Comparison of ENCODE assay signal across 8 mouse cellular contexts in genomic region chr19:24861276-24861611, GRCm38 (mm10). TPM values are rescaled to one million over a fixed set of nuclear protein-coding genes. Genes with fewer than 3 reads are reported as not detected.
DNase-seq lines count a peak whose midpoint lies in the region; ATAC-seq and TF ChIP-seq lines count a peak whose summit lies in the region.

No protein-coding gene starts in this region.

- no peaks in the 10 kb centered on the region for H3K36me3 ChIP-seq in lung, embryonic 15.5 days
- no peaks in the 10 kb centered on the region for H3K36me3 ChIP-seq in forebrain, embryonic 12.5 days (replicated peaks)
- H3K36me3 ChIP-seq in limb, embryonic 12.5 days: no peaks in the 10 kb centered on the region

- H3K4me3 ChIP-seq in lung, embryonic 15.5 days: peak overlapping the region; percentile 56
- peak overlapping the region; percentile 43 for H3K4me3 ChIP-seq in forebrain, embryonic 12.5 days (replicated peaks)
- peak overlapping the region; percentile 50 for H3K4me3 ChIP-seq in limb, embryonic 12.5 days (replicated peaks)
- peak overlapping the region; percentile 23 for H3K4me3 ChIP-seq in olfactory bulb, adult 2 months (ENCODE audit: insufficient read depth, low read depth, low read length)

- H3K4me1 ChIP-seq in lung, embryonic 15.5 days: peaks cover 12% of the 10 kb centered on the region; the same call in 1 of the 2 replicates
- H3K4me1 ChIP-seq in forebrain, embryonic 12.5 days: peaks cover 11% of the 10 kb centered on the region
- peaks cover 11% of the 10 kb centered on the region for H3K4me1 ChIP-seq in limb, embryonic 12.5 days (replicated peaks)
- peaks cover 8% of the 10 kb centered on the region for H3K4me1 ChIP-seq in olfactory bulb, adult 2 months (ENCODE audit: control insufficient read depth, insufficient read depth, low read length)

- peak overlapping the region; percentile 47 for H3K9ac ChIP-seq in lung, embryonic 15.5 days
- H3K9ac ChIP-seq in forebrain, embryonic 12.5 days: no peak overlapping the region
- peak overlapping the region; percentile 54 for H3K9ac ChIP-seq in limb, embryonic 12.5 days (replicated peaks)

- peak overlapping the region; percentile 57; the same call in 1 of the 2 replicates for H3K27ac ChIP-seq in lung, embryonic 15.5 days
- no peak overlapping the region for H3K27ac ChIP-seq in forebrain, embryonic 12.5 days
- H3K27ac ChIP-seq in limb, embryonic 12.5 days: no peak overlapping the region
- H3K27ac ChIP-seq in olfactory bulb, adult 2 months (ENCODE audit: insufficient read depth, low read depth, low read length): no peak overlapping the region

- peak overlapping the region; percentile 91 for H3K4me2 ChIP-seq in lung, embryonic 15.5 days
- peak overlapping the region; percentile 69 for H3K4me2 ChIP-seq in forebrain, embryonic 12.5 days
- H3K4me2 ChIP-seq in limb, embryonic 12.5 days: peak overlapping the region; percentile 77

- TF ChIP-seq POLR2A in olfactory bulb, adult 2 months (IDR thresholded peaks at IDR 0.05; ENCODE audit: insufficient read depth, low read depth, low read length): no peak

- no peak for TF ChIP-seq CTCF in olfactory bulb, adult 2 months (IDR thresholded peaks at IDR 0.05; ENCODE audit: insufficient read depth, low read depth, low read length)

- peak; percentile 32; the same call in 1 of the 2 replicates for ATAC-seq in lung, embryonic 15.5 days (ENCODE audit: borderline replicate concordance, extremely low read depth, low FRiP score, low TSS enrichment)
- no peak for ATAC-seq in forebrain, embryonic 12.5 days (ENCODE audit: low FRiP score)
- ATAC-seq in limb, embryonic 12.5 days (ENCODE audit: insufficient number of reproducible peaks, insufficient read depth, low FRiP score, low TSS enrichment, low read depth): peak; percentile 31; the same call in 1 of the 2 replicates

- H3K9me3 ChIP-seq in lung, embryonic 15.5 days: no peaks in the 10 kb centered on the region
- H3K9me3 ChIP-seq in forebrain, embryonic 12.5 days: no peaks in the 10 kb centered on the region
- no peaks in the 10 kb centered on the region for H3K9me3 ChIP-seq in limb, embryonic 12.5 days

- peaks cover 23% of the 10 kb centered on the region; the same call in 1 of the 2 replicates for H3K27me3 ChIP-seq in lung, embryonic 15.5 days
- H3K27me3 ChIP-seq in forebrain, embryonic 12.5 days: peaks cover 34% of the 10 kb centered on the region
- peaks cover 32% of the 10 kb centered on the region for H3K27me3 ChIP-seq in limb, embryonic 12.5 days

- DNase-seq in lung, postnatal 36 days: no peak
- DNase-seq in left cerebral cortex, adult 18-20 months (ENCODE audit: low spot score in 2 of 2): no peak
- DNase-seq in cerebellum, adult 11-12 months: no peak
- no peak for DNase-seq in layer of hippocampus, postnatal 36 days

- WGBS in lung, embryonic 15.5 days: 20% methylated on average over 13 of the region's 13 CpGs
- 18% methylated on average over 13 of the region's 13 CpGs for WGBS in forebrain, embryonic 12.5 days
- 17% methylated on average over 13 of the region's 13 CpGs for WGBS in limb, embryonic 12.5 days
- 22% methylated on average over 13 of the region's 13 CpGs for WGBS in olfactory bulb, adult 2 months

RNA-seq across cellular contexts. Expression of gene Pgm5, which starts 0.4 kb away (rescaled TPM):
- 3.0 and 3.1 TPM in 2 replicates for polyA plus RNA-seq in lung, embryonic 15.5 days (2015; fragmentation: Nextera tagmentation; extraction: Ambion mirVana)
- polyA plus RNA-seq in forebrain, embryonic 12.5 days (2016; fragmentation: Nextera tagmentation; extraction: Ambion mirVana): 0.21 and 0.61 TPM in 2 replicates
- polyA plus RNA-seq in limb, embryonic 12.5 days (2016; fragmentation: Nextera tagmentation; extraction: Ambion mirVana): 2.4 and 2.6 TPM in 2 replicates
- not detected in 2 replicates for polyA plus RNA-seq in olfactory bulb, adult 2 months (2012; ENCODE audit: insufficient read depth, insufficient read length, low replicate concordance, missing spikeins)
- 1 to 10 TPM; 6.9 to 8.8 TPM for total RNA-seq in left cerebral cortex, adult 18-20 months (2021)
- total RNA-seq in layer of hippocampus, postnatal 36 days (2021): 1 to 10 TPM; 3.7 to 5.2 TPM

RNA-seq across cellular contexts. Expression of gene Gm10053, which starts 14.2 kb away (rescaled TPM):
- 210 and 217 TPM in 2 replicates for polyA plus RNA-seq in lung, embryonic 15.5 days (2015; fragmentation: Nextera tagmentation; extraction: Ambion mirVana)
- 211 and 224 TPM in 2 replicates for polyA plus RNA-seq in forebrain, embryonic 12.5 days (2016; fragmentation: Nextera tagmentation; extraction: Ambion mirVana)
- polyA plus RNA-seq in limb, embryonic 12.5 days (2016; fragmentation: Nextera tagmentation; extraction: Ambion mirVana): 218 and 220 TPM in 2 replicates
- polyA plus RNA-seq in olfactory bulb, adult 2 months (2012; ENCODE audit: insufficient read depth, insufficient read length, low replicate concordance, missing spikeins): not detected in 2 replicates
- 100 to 1,000 TPM; 185 to 209 TPM for total RNA-seq in left cerebral cortex, adult 18-20 months (2021)
- 100 to 1,000 TPM; 203 to 206 TPM for total RNA-seq in layer of hippocampus, postnatal 36 days (2021)

RNA-seq across cellular contexts. Expression of gene Foxd4, which starts 39.8 kb away (rescaled TPM):
- polyA plus RNA-seq in lung, embryonic 15.5 days (2015; fragmentation: Nextera tagmentation; extraction: Ambion mirVana): not detected in 2 replicates
- 0.09 TPM in 1 of 2 replicates, not detected in the other for polyA plus RNA-seq in forebrain, embryonic 12.5 days (2016; fragmentation: Nextera tagmentation; extraction: Ambion mirVana)
- not detected in 2 replicates for polyA plus RNA-seq in limb, embryonic 12.5 days (2016; fragmentation: Nextera tagmentation; extraction: Ambion mirVana)
- not detected in 2 replicates for polyA plus RNA-seq in olfactory bulb, adult 2 months (2012; ENCODE audit: insufficient read depth, insufficient read length, low replicate concordance, missing spikeins)
- total RNA-seq in left cerebral cortex, adult 18-20 months (2021): not detected
- not detected for total RNA-seq in layer of hippocampus, postnatal 36 days (2021)
